ENCODE assay signal across 24 mouse cellular contexts in the genomic region with DNA sequence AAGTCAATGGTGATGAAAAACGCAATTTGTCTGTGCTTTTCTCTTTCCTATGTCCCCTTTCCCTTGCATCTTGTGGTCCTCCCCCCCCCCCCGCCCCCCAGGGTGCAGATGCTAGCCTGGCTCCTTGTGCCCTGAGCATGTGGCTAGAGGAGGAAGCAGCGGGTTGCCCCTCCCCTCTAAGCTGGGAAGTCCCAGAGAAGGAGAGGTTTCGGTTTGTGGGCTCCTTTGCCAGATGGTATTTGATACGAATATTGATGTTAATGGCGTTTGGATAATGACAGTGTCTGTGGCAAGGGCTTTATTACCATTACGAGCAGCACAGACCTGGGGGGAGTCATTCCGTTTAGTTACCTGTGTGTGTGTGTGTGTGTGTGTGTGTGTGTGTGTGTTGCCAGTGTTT. TPM values are rescaled to one million over a fixed set of nuclear protein-coding genes. Genes with fewer than 3 reads are reported as not detected.
DNase-seq lines count a peak whose midpoint lies in the region; ATAC-seq and TF ChIP-seq lines count a peak whose summit lies in the region.
"Had no signal": no experiment of that assay in that cellular context is flagged by ENCODE, and none has a peak within 500 bp of the region (broad histone marks: within the 10 kb centered on the region; RNA-seq: fewer than 3 reads in every experiment).

No protein-coding gene starts in this region.

- ATAC-seq in megakaryocyte, adult 5-6 weeks (ENCODE audit: poor library complexity, severe bottlenecking): peak; percentile 87
- ATAC-seq in megakaryocyte-erythroid progenitor cell, adult 5-6 weeks (replicated peaks; ENCODE audit: low FRiP score, low TSS enrichment, poor library complexity, severe bottlenecking): no peak
- ATAC-seq: forebrain, embryonic 13.5 days had no signal

- H3K4me3 ChIP-seq in bone marrow, adult 2 months (replicated peaks; ENCODE audit: control insufficient read depth, low read depth, low read length): peak overlapping the region; percentile 24
- H3K4me3 ChIP-seq: forebrain, embryonic 13.5 days; hindbrain, embryonic 15.5 days; limb, embryonic 12.5 days; liver, embryonic 13.5 days; lung, embryonic 15.5 days; stomach, embryonic 15.5 days had no signal

- H3K4me1 ChIP-seq in bone marrow, adult 2 months (ENCODE audit: control insufficient read depth, insufficient read depth, low read length): no peaks in the 10 kb centered on the region
- H3K4me1 ChIP-seq: limb, embryonic 12.5 days had no signal

- TF ChIP-seq CTCF in bone marrow, adult 2 months (IDR thresholded peaks at IDR 0.05; ENCODE audit: control insufficient read depth, insufficient read depth, low read length): no peak

- no peak for TF ChIP-seq POLR2A in bone marrow, adult 2 months (IDR thresholded peaks at IDR 0.05; ENCODE audit: borderline replicate concordance, control insufficient read depth, low read depth, low read length)

- no peak overlapping the region for H3K27ac ChIP-seq in bone marrow, adult 2 months (ENCODE audit: control insufficient read depth, insufficient read depth, low read depth, low read length, poor library complexity)
- H3K27ac ChIP-seq: forebrain, embryonic 13.5 days; hindbrain, embryonic 15.5 days; limb, embryonic 12.5 days; liver, embryonic 13.5 days; lung, embryonic 15.5 days; macrophage; stomach, embryonic 15.5 days had no signal

- DNase-seq in 416B (ENCODE audit: low read depth): peak; percentile 44
- peak; percentile 7 to 20 for DNase-seq in B cell, adult 2 months
- no peak for DNase-seq in kidney, adult 11 months
- DNase-seq in gastrocnemius, postnatal 25 days: no peak
- DNase-seq: cerebellum, postnatal 14 days; heart, postnatal 10 days; kidney, adult 2 months; kidney, postnatal 25 days; layer of hippocampus, adult 9-11 months; liver, embryonic 13.5 days; retina, postnatal 1 day; right cerebral cortex, postnatal 4 days had no signal

- 3% methylated on average over 8 of the region's 8 CpGs for WGBS in bone marrow, adult 2 months

RNA-seq across cellular contexts. Expression of a gene that starts 34.2 kb away (rescaled TPM):
- polyA plus RNA-seq in bone marrow, adult 2 months (2011; ENCODE audit: insufficient read depth, insufficient read length, low replicate concordance, missing spikeins): not detected in 2 replicates
- total RNA-seq in megakaryocyte, adult 5-6 weeks (2015): not detected in 2 replicates
- not detected in 2 replicates for total RNA-seq in megakaryocyte, adult 5-6 weeks (2017)
- total RNA-seq in gastrocnemius, postnatal 25 days (2021): not detected
- not detected in 2 replicates for total RNA-seq in megakaryocyte-erythroid progenitor cell, adult 5-6 weeks (2014; fragmentation: Nextera tagmentation)
- total RNA-seq in megakaryocyte-erythroid progenitor cell, adult 5-6 weeks (2017): not detected in 2 replicates
- total RNA-seq: adrenal gland, postnatal 4 days; gastrocnemius, adult 18-20 months; heart, adult 8-10 months; heart, postnatal 10 days had no signal
- polyA plus RNA-seq: forebrain, embryonic 13.5 days; hindbrain, embryonic 15.5 days; kidney, adult 2 months; limb, embryonic 12.5 days; liver, embryonic 13.5 days; lung, embryonic 15.5 days; macrophage; stomach, embryonic 15.5 days had no signal

RNA-seq across cellular contexts. Expression of a gene that starts 34.8 kb away (rescaled TPM):
- polyA plus RNA-seq in bone marrow, adult 2 months (2011; ENCODE audit: insufficient read depth, insufficient read length, low replicate concordance, missing spikeins): 14.7 and 31.2 TPM in 2 replicates
- 39.6 and 44.8 TPM in 2 replicates for total RNA-seq in megakaryocyte, adult 5-6 weeks (2015)
- 47.6 and 55.2 TPM in 2 replicates for total RNA-seq in megakaryocyte, adult 5-6 weeks (2017)
- total RNA-seq in gastrocnemius, postnatal 25 days (2021): 10 to 100 TPM; 19.1 to 20.6 TPM
- total RNA-seq in megakaryocyte-erythroid progenitor cell, adult 5-6 weeks (2014; fragmentation: Nextera tagmentation): 28.4 and 45.4 TPM in 2 replicates
- 21.4 and 55.9 TPM in 2 replicates for total RNA-seq in megakaryocyte-erythroid progenitor cell, adult 5-6 weeks (2017)

RNA-seq across cellular contexts. Expression of a gene that starts 47.4 kb away (rescaled TPM):
- polyA plus RNA-seq in bone marrow, adult 2 months (2011; ENCODE audit: insufficient read depth, insufficient read length, low replicate concordance, missing spikeins): 12.9 and 35.6 TPM in 2 replicates
- 24.5 and 29.8 TPM in 2 replicates for total RNA-seq in megakaryocyte, adult 5-6 weeks (2015)
- 12.5 and 17.8 TPM in 2 replicates for total RNA-seq in megakaryocyte, adult 5-6 weeks (2017)
- 10 to 100 TPM; 16.4 to 18.3 TPM for total RNA-seq in gastrocnemius, postnatal 25 days (2021)
- 25.7 and 27.0 TPM in 2 replicates for total RNA-seq in megakaryocyte-erythroid progenitor cell, adult 5-6 weeks (2014; fragmentation: Nextera tagmentation)
- total RNA-seq in megakaryocyte-erythroid progenitor cell, adult 5-6 weeks (2017): 24.6 and 30.2 TPM in 2 replicates

Comparison
In these comparisons a context has a peak if more than half of its experiments do, and no peak if none do; other contexts are left out.
1. DNase-seq: peak in 416B (single experiment) and B cell, adult 2 months (2 of 2); none in kidney, adult 11 months (single experiment) and gastrocnemius, postnatal 25 days (single experiment).